Mouse (Mus musculus): ENCODE measurements around the gene Ect2.

DNA sequence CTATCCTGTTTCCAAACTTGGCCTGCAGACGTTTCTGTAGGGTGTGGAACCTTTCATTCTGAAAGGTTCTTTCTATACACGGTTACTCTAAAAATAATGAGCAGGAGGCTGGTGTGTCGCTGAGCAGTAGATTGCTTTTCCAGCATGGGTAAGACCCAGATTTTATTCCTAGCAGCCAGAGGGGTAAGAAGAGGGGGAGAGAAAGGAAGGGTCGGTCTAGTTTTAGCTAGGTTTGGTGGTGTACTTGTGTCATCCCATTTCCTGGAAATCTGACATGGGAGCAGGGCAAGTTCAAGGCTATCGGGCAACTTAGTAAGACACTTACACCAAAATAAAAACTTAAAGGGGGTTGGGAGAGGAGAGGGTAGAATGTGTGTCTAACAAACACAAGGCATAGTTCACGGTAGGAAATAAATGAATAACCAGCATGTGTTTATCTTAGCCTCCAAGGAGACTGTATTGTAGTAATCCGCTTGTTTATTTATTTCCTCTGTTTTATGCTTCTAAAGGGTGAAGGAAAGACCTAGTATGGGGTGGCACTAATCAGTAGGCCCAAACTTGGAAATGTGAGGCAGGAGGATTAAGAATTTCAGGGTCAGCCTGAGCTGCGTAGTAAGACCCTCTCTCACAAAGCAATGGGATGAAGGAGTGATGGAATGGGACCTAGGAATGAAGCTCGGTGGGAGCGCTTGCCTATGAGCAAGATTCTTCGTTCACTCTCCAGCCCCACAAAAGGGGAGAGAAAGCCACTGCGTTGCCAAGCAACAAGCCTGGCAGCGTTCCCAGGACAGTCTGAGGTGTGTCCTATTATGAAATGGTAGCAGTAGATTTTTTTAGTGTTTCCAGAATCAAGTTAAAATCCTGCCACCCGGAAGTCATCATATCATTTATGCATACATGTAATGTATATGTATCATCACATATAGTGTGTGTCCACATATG lies 35.9 kb upstream of the Ect2 start:
- TF ChIP-seq CTCF (conservative IDR thresholded peaks at IDR 0.05 in 1 of 2, IDR thresholded peaks at IDR 0.05 in 1 of 2; ENCODE audit: low read depth in 2 of 2, low read length in 2 of 2), result no peak
- no peak for TF ChIP-seq JUND (conservative IDR thresholded peaks at IDR 0.05; ENCODE audit: low read depth, low read length)

Measured in CH12.LX (cell line).